Mouse (Mus musculus): ENCODE results near the gene Mindy3.
"Not testable (repeated sequence)": the region's sequence is repeated elsewhere in the genome, so short reads cannot be mapped to it uniquely, and the experiment has no call there.

The Mindy3 gene

DNA sequence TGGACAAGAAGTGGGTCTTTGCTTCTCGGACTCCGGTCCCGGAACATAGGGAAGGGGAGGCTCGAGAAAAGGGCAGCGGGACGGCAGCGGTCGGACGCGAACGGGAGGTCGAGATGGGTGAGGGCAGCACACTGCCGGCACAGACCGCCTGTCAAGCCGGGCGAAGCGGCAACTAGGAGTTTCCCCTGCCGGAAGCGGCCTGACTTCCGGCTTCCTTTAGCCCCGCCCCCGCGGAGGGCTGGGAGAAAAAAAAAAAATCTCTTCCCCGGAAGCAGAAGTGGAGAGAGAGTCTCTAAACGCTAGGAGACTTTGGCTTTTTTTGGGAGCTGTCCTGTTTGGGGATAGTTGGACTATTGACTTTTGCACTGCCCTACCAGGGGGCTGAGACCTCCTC lies at the start of gene Mindy3:
TSS of gene Mindy3 (minus strand) at position 209 of the 394 bp plus-strand sequence.
- peak; percentile 89 to 92 for DNase-seq (ENCODE audit: low spot score in 2 of 2)

DNA sequence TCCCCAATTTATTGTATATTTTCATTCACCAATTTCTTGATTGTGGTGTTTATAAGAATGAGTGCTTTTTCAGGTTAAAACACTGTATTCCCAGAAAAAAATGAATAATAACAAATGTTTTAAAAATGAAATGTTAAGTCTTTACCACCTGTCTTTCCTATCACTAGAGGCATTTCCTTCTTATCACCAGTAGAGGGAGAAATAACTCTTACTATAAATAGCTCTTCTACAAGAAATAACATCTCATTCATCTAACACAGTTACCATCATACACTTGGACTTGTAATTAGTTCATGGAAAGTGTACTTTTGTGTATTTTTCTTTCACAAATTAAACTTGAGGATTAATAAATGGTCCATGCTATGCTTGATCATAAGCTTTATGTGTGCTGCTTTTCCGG lies 40.5 kb upstream of the Mindy3 start:
- DNase-seq (ENCODE audit: low spot score in 2 of 2) = no peak

DNA sequence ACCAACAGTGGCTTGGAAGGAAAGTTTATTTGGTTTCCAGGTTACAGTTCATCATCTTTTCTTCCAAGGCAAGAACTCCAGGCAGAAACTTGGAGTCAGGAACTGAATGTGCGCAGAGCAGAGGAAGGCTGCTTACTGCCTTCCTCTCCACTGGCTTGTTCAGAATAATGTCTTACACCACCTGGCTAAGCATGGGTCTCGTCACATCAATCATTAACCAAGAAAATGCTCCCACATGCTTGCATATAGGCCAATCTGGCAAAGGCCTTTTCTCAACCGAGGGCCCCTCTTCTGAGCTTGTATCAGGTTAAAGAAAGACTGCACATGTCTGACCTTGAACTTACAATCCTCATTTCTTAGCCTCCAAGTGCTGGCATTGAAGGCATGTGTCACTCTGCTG lies 30.8 kb upstream of the Mindy3 start:
- no peak for DNase-seq (ENCODE audit: low spot score in 2 of 2)

DNA sequence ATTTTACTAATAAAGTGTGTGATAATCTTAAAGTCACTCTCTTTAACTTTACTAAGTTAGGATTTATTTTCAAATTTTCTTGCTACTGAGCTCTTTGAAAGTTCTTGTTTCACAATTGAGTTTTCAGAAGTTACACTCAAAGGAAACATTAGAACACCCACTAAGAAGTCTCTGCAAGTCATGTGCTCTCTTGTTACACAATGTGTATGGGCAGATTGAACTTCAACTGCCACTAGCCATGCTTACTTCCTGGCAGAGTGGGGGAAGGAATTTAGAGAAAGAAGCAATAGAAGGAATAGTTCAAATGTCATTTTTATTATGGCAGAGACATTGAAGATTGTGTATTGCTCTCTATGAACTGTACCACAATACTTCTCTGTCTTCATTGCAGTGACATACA lies 20.9 kb upstream of the Mindy3 start:
- no peak for DNase-seq (ENCODE audit: low spot score in 2 of 2)

DNA sequence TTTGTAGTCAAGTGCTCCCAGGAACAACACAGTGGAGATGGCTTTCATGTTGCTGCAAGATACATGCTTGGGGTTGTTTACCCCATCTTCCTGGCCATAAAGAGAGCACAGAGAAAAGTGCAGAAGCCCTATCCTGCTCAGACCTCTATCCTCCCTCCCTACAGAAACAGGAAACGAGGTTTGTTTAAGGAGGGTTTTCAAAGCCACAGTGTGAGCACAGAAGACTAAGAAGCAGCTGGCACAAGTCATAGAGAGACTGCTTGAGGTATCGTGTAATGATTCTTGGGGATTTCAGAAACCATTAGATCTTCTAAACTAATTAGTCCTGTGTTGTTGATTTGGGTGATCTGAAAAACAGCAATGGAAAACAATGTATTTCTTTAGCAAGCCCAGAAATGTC lies 20.3 kb upstream of the Mindy3 start:
- no peak for DNase-seq (ENCODE audit: low spot score in 2 of 2)

DNA sequence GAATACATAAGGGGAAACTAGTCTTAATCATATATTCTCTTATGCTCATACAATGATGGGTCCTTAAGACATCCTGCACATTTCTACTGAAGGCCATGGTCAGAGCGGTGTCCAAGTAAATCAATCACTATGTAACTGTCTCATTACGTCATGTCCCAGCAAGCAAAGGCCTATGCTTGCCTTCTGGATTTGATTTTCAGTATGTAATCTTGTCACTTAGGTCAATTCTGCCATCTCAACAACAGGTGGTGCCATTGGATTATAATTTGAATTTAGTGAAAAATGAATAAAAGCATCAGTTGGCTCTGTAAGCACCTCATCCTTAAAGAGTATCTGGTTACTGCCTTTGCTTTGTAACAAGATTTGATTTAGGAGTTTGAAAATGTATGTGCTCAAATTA lies 18.9 kb upstream of the Mindy3 start:
- no peak for DNase-seq (ENCODE audit: low spot score in 2 of 2)

DNA sequence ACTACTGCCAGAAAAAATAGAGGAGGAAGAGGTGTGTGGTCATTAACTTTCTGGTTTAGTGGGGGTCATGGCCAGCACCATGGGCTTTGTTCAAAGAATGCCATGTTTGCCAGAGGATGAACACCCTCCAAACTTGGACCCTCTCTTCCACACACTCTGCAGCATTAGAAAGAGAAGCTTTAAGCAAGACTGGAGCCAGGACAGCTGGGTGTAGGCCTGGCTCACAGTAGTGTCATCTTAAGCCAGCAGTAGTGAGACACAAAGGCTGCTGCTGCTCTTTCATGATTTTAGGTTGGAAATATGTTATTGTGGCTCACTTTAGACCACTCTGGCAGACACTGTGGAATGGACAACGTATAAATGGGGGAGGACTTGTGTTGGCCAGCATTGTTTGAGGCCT lies 12.8 kb upstream of the Mindy3 start:
- DNase-seq (ENCODE audit: low spot score in 2 of 2) = no peak

DNA sequence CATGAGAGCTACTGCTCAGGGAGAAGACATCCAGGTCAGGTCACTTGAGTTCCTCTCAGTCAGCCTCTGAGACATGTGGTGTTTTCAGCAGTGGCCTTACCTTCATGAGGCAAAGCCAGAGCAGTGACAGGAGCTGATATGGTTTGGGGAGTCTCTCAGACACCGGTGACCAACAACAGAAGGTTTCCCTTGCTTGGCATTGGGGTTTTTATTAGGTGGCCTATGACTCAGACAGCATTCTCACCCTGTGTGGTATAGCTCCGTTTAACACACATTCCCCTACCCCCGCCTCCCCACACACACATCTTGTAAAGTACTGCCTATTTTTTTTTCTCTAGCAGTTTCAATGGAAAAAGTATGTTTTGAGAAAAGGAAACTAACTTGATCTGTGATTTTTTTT lies 5.1 kb upstream of the Mindy3 start:
- DNase-seq (ENCODE audit: low spot score in 2 of 2) = no peak

DNA sequence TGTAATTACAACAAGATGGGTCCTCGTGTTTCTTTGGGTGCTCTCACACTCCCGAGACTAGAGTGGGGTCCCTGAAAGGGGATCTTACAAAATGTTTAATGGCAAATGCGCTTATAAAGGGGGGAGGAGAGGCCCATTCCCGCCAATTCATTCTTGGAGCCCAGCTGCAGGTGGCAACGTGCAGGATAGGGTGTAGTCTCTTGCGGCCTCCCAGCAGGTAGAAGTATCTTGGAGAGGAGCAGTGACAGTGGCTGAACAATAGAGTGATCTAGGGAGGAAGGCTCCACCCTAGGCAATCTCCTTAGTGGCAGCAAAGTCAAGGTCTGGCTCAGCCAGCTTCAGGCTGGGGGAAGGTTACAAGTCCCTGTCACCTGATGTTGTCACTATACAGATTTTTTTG lies 4.2 kb upstream of the Mindy3 start:
- not testable (repeated sequence) for DNase-seq (ENCODE audit: low spot score in 2 of 2)

DNA sequence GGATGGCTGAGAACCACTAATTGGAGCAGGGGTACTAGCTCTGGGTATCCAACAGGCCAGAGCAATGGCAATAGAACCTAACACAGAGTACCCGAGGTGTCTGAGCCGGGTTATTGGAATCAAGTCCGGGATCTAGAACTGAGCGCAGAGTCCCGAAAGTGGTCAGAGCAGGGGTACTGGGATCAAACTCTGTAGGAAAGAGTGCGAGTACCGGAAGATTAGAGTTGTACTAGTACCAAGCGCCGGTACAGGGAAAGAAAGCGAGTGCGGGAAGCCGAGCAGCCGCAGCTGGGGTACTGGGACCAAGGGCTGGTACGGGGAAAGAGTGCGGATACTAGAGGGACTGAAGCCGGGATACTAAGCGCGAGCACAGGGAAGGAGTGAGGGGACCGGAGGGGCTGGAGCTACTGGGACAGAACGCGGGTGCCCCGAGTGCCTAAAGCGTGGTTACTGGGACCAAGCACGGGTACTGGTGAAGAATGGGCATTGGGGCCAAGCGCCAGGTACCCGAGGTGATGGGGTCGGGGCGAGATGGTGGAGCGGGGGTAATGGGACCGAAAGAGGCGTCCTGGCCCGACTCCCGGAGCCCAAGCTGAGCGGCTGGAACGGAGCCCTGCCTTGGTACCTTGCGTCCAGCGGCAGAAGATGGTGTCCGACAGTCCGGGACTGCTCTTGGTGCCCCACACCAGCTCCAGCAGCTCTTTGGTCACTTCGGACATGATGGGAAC lies 572 bp downstream of the Mindy3 start:
- peak in 1 of 2 experiments; percentile 5 for DNase-seq (ENCODE audit: low spot score in 2 of 2)

DNA sequence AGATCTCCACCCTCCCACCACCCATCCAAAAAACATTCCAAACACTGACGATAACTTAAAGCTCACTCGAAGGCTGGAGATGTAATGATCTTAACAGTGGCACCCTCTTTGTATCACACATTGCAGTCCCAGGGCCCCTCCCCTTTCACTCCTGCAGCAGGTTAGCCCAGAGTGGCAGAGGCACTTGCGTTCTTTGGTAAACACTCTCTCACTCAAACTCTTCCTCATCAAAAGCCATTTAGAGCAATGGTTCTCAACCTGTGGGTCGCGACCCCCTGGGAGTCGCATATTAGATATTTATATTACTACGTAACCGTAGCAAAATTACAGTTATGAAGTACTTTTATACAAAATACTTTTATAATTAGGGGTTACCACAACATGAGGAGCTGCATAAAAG lies 1.1 kb downstream of the Mindy3 start:
- peak in 1 of 2 experiments; percentile 10 for DNase-seq (ENCODE audit: low spot score in 2 of 2)

DNA sequence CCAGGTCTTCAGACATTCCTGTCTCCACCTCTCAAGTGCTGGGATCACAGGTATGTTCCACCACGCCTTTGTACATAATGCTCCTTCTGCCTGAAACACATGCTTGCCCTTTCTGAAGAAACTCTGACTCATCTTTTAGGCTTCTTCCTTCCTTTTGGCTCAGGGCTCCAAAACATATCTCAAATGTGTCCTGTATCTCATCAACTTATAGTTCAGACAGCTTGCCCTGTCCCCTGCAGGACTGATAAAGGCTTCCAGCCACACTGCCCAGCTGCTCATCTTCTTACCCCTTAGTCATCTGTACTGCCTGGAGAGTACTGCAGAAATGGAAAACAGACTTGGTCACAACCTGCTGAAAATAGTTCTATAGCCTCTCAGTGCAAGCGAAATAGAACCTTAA lies 7.0 kb downstream of the Mindy3 start:
- DNase-seq (ENCODE audit: low spot score in 2 of 2) = no peak

DNA sequence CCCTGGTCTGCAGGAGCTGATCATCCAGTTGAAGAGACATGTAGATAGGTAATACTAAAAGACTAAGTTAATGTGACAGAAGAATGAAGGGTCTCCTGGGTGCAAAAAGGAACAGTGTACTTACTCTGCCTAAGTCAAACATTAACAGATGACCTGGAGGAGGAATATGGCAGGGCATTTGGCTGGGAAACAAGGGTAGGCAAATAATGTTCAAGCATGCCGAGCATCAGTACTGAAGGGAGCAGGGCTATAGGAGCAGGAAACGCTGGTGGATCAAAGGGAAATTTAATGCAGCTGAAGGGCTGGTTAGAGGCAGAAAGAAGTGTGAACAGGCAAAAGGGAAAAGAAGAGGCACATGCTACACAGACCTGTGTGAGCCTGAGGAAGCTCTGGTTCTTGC lies 8.1 kb downstream of the Mindy3 start:
- no peak for DNase-seq (ENCODE audit: low spot score in 2 of 2)

DNA sequence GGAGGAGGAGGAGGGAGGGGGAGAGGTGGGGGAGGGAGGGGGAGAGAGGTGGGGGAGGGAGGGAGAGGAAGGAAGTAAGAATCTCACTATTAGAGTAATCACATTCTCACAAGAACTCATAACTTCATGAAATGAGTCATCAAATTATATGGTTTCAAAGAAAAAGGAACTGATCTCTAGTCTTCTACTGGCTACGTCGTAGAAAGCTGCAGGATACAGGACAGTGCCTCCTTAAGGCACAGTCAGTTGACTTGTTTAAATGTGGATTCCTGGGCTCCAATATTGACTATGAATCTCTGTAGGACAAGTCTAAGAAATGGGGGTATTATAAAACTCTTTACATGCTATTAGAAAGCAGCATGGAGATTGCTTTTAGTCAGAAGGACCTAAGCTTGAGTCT lies 12.5 kb downstream of the Mindy3 start:
- no peak for DNase-seq (ENCODE audit: low spot score in 2 of 2)

DNA sequence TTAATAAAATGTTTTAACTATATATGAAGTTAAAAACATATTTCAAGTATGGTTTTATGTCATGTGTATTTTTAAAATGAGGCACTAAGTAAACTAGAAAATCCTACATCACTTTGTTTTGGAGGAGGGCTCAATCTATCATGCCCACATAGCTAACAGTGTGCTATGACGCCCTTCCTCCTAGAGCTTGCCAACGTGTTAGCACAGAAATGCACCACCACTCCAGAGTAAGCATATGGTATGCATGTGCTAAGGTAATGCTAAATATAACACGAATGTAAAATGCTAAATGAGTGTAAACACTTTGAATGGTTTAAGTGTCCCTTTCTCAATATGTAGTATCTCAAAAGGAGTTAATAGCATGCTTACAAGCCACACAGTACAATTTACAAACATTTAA lies 16.8 kb downstream of the Mindy3 start:
- no peak for DNase-seq (ENCODE audit: low spot score in 2 of 2)

DNA sequence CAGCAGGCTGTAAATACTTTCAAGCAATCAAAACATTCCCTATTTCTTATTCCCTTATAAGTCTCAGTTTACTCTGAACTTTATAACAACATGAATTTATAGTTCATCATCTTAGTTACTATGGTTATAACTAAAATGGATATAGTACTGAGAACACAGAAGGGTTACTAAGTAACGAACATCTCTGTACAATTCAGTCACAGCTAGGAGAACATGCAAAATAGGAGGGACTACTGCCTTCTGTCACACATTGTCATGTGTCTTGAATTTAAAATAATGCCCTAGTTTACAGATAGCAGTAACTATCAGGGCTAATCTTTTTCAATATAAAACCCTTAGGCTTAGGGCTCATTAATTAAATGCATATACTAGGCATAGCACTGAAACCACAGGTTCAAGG lies 18.1 kb downstream of the Mindy3 start:
- no peak for DNase-seq (ENCODE audit: low spot score in 2 of 2)

DNA sequence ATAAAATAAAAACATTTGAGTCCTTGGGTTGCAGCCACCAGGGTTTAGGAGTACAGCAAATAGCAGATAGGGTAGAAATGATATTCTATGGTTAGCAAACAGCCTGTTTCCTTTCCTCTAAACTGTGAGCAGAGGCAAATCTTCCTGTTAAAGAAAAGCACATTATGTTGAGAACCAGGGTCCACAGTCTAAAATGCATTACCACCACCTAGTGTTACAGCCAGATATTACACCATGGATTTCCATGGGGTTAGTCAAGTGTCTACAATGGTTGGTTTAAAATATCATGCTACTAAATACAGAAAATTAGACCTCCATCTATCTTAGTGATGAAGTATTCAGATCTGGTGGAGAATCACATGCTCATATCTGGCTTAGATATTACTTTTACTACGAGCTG lies 30.2 kb downstream of the Mindy3 start:
- peak; percentile 5 to 23 for DNase-seq (ENCODE audit: low spot score in 2 of 2)

DNA sequence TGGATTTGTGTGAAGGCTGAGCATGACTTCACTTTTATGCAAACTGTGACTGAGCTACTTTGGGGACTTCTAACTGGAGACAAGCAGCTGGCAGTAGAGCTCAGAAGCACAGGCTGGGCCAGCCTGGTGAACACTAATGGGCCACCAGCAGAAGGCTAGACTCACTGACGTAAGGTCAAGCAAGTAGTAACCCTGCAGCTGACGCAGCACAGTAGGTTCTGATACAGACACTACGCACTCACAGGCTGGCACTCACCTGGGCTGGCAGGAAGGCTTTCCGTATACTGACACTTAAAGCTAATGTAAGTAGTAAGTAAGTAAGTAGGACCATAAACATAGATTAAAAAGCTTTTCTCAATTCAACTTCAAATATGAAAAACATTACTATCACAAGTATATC lies 30.7 kb downstream of the Mindy3 start:
- no peak for DNase-seq (ENCODE audit: low spot score in 2 of 2)

DNA sequence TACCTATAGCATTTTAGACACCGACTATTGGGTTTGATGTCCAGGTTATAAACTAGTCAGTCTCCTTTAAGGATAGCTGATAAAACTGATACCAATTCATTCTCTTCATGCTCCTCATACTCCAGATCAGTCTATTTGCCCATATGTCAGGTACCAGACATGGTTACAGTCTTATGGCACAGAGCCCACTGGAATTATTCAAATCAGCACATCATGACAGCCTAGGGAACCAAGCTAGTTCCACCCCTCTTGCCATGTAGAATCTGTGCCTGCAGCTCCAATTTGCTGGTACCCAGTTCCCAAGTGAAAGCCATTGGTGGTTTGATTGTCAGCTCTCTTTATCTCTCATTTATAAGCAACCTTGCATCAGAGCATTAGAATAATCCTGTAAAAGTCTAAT lies 34.9 kb downstream of the Mindy3 start:
- DNase-seq (ENCODE audit: low spot score in 2 of 2) = no peak

DNA sequence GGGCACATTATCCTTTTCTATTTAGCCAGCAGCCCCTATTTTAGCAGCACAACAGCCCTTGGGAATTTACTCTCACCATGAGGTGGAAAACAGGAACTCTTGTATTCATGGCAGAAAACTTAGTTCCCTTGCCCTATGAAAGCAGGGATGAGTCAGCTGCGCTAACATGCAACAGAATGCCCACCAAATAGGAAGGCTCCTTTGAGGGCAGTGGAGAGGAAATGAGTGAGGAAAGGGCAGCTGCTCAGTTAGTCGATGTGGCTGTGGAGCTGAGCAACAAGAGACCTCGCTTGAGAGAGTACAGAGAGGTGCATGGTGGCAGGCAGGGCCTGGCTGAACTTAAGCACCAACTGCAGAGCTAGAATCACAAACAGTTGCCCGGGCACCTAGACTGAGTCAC lies 36.6 kb downstream of the Mindy3 start:
- no peak for DNase-seq (ENCODE audit: low spot score in 2 of 2)

DNA sequence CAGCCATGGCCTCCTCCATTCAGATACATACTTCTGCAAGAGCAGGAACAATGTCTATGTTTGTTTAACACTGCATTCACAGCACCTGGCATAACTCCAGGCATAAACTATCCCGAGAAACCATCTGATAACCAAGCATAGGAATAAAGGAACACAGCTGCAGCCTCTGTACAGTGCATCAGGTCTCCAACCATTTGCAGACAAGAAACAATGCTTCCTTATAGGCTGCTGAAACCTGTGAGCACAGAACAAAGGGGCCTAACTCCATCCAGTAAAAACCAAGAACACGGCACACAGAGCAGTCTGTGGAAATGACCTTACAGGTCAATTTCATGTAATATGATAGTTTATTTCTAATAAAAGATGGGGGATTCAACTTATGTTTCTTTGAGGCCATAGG lies 39.0 kb downstream of the Mindy3 start:
- no peak for DNase-seq (ENCODE audit: low spot score in 2 of 2)

DNA sequence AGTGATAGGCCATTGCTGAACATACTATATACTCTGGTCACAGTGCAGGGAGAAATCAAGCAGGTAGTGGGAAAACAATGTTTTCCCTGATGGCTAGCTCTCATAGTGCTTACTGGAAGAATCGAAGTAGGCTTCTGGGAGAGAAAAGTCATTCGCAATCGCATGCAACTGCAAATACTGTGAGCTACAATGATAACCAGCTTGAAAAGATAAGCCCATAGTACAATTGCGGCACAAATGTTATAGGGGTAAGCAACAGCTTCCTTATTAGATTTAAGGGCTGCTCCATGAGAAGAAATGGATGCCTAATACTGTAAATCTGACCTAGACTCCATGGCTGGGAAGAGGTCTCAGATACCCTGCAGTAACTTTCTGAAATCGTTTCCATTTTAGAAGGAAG lies 40.7 kb downstream of the Mindy3 start:
- DNase-seq (ENCODE audit: low spot score in 2 of 2) = no peak

DNA sequence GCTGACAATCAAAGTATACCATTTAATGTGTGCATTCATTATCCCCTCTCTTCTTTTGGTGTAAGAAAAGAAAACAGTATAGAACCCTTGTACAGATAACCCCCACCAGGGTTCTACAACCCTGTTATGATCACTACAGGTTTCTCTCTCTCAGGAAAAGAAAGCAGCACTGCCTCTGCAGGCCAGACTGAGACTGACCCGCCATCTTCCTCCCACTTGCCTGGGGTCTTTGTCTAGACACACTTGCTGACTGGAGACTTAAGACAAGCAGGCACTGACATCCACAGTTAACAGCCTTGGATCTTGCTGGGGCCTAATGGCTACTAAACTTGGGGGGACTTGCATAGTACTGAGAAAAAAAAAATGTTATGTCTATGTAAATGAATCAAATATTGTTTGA lies 42.2 kb downstream of the Mindy3 start:
- no peak for DNase-seq (ENCODE audit: low spot score in 2 of 2)

DNA sequence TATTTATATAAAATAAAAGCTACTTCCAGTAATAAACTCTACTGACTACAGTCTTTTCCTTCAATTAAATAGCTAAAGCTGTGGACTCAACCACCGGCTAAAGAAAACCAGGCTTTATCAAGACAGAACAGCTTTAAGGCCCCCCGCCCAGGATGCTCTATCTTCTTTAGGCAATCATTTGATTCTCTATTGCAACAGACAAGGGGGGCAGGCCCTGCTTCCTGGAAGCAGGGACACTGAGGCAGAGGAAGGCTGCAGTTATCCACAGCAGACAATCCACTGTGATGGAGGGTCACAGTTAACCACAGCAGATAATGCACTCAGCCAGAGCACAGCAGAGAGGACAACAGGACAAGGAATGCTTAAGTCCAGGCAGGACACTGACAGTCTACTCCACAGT lies 46.4 kb downstream of the Mindy3 start:
- DNase-seq (ENCODE audit: low spot score in 2 of 2) = peak; percentile 8 to 34
